Mouse (Mus musculus) bone marrow, adult 2 months (tissue): ENCODE measurements around the gene Faap100.
"Not testable (repeated sequence)": the region's sequence is repeated elsewhere in the genome, so short reads cannot be mapped to it uniquely, and the experiment has no call there.

Experiments
- CTCF ChIP-seq: fragments of 200-500 bp; IDR thresholded peaks from 2 replicates; pipeline ENCODE4 v1.5.1; 2011; ENCODE audit warnings: low read length, control low read depth; ENCODE audit not compliant: control insufficient read depth, insufficient read depth
- POLR2A ChIP-seq: fragments of 200-500 bp; IDR thresholded peaks from 2 replicates; pipeline ENCODE4 v1.6.1; 2011; ENCODE audit warnings: low read depth, mild to moderate bottlenecking, control low read depth, low read length, borderline replicate concordance; ENCODE audit not compliant: control insufficient read depth

DNA sequence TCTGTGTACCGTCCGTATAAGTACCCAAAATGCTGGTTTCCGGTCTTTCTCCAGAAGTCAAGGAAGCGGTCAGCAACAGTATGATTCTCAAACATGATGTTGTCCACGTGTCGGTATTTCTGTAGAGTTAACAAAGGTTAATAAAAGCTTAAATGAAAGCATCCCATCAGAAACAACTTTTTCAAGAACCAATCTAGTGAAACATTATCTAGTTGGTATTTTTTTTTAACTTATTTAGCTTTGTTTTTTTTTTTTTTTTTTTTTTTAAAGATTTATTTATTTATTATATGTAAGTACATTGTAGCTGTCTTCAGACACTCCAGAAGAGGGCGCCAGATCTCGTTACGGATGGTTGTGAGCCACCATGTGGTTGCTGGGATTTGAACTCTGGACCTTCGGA is 35.1 kb upstream of the Faap100 start:
- not testable (repeated sequence) for TF ChIP-seq CTCF, POLR2A
